Mouse (Mus musculus) testis, postnatal 14 days (tissue): Measurements from ENCODE around the gene Trim13.
"Not testable (repeated sequence)": the region's sequence is repeated elsewhere in the genome, so short reads cannot be mapped to it uniquely, and the experiment has no call there.

Source experiments
- DNase-seq: peaks from one replicate; pipeline ENCODE4 v3.0.0; 2021; ENCODE audit warnings: low spot score

Trim13 gene

DNA sequence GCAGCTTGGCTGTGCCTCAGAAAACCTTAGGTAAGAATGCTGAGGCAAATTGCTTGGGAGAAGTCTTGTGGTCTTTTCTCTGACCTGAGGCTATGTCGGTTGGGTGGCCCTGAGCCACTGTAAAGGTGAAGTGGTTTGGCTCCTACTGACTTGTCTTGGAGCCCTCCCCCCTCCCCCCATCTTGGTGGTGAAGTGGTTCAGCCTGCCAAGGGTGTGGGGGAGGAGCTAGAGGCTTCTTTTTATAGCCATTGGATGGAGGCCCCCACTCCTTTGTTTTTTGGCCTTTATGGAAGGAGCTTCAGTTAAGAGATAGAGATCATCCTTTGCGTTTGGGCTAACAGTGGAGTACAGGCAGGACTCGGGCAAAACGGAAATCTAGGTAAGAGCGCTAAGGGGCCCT is at the start of gene Trim13:
Trim13 (plus strand) TSS at position 280 of the 400 bp plus-strand sequence.
- peak; percentile 25 for DNase-seq

DNA sequence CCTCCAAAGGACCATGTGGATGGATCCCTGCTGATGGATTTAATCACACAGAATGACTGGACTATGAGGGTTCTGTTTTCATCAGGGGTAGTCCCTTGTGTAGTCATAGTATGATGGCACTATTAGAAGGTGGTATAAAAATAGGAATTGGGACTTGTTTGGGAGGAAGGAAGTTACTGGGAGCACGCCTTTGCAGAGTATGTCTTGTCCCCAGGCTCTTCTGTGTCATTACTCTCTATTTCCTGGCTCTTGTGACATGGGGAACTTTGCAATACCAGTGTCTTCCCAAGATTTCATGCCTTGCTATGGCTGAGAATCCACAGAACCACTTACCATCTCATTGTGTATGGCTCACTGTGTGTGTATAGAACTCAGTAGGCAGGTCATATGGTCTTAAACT is 49.4 kb upstream of the Trim13 start:
- no peak for DNase-seq

- DNase-seq = no peak
Observed at GRCm38 (mm10) chr14:61555931-61556288, 42.1 kb upstream of the Trim13 start.

GRCm38 (mm10) chr14:61556289-61557147 is 41.5 kb upstream of the Trim13 start, which contains the start of gene Spryd7:
TSS of gene Spryd7 (minus strand) at chr14:61556886.
- DNase-seq = peak; percentile 99

DNA sequence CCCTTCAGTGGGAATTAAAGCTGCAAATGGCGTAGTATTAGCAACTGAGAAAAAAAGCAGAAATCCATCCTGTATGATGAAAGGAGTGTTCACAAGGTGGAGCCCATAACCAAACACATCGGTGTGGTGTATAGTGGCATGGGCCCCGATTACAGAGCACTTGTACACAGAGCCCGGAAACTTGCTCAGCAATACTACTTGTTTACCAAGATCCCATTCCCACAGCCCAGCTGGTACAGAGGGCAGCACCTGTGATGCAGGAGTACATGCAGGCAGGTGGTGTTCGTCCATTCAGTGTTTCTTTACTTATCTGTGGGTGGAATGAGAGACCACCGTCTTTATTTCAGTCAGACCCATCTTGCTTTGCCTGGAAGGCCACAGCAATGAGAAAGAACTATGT is 39.1 kb upstream of the Trim13 start:
- DNase-seq = no peak

GRCm38 (mm10) chr14:61559856-61560255 is 38.2 kb upstream of the Trim13 start:
- DNase-seq = no peak

DNA sequence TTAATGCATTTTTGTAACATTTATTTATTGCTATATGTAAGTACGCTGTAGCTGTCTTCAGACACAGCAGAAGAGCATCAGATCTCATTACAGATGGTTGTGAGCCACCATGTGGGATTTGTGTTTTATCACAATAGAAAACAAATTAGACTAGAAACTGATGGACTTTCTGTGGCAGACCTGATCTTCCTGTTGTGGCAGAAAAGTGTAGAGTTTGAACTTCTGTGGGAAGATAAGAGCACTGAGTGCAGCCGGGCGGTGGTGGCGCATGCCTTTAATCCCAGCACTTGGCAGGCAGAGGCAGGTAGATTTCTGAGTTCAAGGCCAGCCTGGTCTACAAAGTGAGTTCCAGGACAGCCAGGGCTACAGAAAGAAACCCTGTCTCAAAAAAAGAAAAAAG is 31.8 kb upstream of the Trim13 start:
- not testable (repeated sequence) for DNase-seq

DNA sequence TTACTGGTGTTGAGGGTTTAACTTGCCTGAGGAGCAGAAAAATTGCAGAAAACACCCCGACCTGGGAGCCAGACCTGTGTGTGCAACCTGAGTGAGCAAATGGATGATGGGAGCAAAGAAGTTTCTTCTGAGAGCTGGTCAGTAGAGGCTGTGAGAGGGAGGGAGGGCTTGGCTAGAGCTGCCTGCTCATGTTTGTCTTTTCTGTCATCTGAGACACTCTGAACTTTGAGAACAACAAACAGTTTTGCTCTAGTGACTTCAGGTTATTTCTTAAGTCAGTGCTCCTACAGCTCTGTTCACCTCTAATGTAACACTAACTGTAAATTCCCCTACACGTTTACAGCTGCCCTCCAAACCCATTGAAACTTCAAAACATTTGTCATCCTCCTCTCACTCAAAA is 28.7 kb upstream of the Trim13 start:
- DNase-seq = no peak

DNA sequence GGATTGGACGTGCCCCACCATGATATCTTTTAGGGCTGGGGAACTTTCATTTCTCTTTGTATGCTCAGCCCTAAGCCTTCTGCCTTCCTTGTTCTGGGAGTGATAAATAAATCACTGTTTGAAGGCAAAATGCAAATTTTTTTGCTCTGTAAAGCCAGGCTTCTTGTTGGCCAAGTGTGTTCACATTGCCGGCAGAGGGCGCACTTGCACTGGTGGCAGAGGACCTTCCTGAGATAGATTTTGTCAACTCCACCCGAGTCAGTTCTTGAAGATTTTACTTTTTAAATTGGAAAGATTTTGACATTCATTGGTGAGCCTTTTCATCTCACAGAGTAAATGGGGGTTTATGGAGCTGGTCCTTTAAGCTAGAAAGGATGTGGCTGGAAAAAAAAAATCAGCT is 26.7 kb upstream of the Trim13 start:
- peak; percentile 67 for DNase-seq

DNA sequence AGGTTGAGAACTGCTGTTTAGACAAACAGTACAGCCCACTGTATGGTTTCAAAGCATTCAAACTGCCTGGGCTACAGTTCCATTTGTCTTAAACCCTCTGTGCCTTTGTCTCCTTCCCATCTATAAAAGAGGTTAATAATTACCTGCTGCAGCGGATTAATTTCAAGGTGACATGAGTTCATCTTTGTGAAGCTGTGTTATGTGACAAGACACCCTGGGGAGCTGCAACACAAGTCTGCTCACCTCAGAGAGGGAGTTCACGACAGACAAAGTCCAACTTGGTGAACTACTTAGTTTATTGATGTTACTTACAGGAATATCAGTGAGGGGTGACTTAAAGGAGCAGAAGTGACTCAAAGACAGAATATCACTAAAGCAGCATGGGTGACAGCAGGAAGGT is 25.9 kb upstream of the Trim13 start:
- no peak for DNase-seq

- peak; percentile 81 for DNase-seq
Observed at GRCm38 (mm10) chr14:61575066-61575465, 23.0 kb upstream of the Trim13 start.

DNA sequence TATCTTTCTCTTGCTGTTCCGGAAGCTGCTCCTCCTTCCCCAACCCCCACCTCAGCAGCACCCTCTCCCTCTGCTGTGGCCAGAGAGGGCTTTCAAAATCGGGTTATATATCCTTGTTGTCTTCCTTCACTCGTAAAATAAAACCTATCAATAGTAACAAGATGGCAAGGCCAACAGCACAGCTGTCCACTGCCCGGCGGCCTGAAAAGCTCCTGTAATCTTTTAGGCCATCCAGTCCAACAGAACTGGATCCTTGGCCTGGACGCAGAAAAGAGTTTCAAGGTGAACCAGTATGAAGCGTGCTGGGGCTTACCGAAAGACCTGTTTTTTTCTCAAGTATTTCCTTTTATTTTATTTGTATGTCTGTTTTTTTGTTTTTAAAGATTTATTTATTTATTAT is 22.1 kb upstream of the Trim13 start:
- DNase-seq = peak; percentile 24

- DNase-seq = no peak
Observed at GRCm38 (mm10) chr14:61589288-61590065, 8.6 kb upstream of the Trim13 start.

DNA sequence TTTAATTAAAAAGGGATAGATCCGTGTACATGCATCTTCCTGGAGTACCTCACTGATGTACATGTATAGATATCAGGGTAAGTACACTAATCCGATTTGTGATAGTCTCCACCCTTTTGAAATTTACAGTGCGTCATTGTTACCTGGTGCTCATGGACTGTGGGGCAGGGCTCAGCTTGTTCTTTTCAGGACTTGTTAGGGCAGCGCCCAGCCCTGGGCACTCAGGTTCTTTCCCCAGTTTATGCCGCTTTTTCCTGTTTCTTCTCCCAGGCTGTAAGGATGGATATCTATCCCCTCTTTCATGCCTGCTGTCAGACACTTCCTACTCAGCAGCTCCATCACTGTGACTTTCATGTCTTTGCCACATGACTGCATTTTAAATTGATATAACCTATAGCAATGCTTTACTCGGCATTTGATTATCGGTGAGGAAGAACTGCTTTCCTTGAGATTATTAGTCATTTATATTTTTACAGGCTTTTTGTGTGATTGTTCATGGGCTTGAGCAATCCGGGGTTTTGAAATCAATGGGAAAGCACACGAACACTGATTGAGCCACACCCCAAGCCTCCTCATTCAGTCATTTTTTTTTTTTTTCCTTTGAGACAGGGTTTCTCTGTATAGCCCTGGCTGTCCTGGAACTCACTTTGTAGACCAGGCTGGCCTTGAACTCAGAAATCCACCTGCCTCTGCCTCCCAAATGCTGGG is 1.2 kb upstream of the Trim13 start:
- no peak for DNase-seq

DNA sequence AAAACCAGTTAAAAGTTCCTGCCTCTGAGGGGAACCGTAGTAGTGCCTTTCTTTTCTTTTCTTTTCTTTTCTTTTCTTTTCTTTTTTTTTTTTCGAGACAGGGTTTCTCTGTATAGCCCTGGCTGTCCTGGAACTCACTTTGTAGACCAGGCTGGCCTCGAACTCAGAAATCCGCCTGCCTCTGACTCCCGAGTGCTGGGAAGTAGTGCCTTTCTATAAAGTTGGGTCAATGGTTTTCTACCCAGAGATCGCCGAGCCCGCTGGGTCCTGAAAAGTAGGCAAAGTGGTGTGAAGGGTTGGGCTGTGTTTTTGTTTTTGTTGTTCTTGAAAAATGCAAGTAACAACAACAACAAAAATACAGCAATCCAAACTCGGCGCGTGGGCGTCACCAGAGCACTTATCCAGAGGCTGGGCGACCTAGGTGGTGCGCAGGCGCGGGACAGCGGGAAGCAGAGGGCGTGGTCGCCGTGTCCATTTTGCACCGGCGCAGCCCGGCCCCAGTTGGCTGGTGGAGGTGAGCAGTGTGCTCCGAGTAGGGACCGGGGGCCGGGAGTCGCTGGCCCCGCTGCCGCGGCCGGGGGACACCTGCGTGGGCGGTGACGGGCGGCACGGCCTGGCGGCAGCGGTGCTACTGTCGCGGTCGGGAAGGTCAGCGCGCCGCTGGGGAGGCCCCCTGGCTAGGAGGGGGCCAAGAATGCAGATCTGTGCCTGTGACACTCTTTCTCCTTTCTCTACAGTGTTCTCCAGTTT is 1.2 kb downstream of the Trim13 start:
- peak; percentile 89 for DNase-seq

DNA sequence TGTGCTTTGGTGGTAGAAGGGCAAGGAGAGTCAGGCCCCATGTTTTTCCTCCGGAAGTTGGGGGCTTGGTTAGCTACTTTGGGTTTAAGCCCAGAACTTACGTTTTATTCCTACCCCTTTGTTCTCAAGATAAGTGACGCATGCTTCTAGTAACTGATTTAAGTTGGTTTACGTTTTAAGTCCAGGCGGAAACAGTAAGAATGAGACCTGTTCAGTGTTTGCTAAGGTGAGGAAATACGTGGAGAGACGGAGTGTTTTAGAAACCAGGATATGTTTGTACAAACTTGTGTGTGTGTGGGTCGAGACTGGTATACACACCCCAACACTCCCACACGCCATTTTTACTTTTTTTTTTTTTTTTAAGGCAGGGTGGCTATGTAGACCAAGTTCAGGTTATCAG is 3.3 kb downstream of the Trim13 start:
- no peak for DNase-seq

- no peak for DNase-seq
Observed at GRCm38 (mm10) chr14:61603069-61603755, 5.2 kb downstream of the Trim13 start.

GRCm38 (mm10) chr14:61604081-61604480 is 6.0 kb downstream of the Trim13 start:
- DNase-seq = no peak

GRCm38 (mm10) chr14:61606088-61606487 is 8.0 kb downstream of the Trim13 start:
- not testable (repeated sequence) for DNase-seq

DNA sequence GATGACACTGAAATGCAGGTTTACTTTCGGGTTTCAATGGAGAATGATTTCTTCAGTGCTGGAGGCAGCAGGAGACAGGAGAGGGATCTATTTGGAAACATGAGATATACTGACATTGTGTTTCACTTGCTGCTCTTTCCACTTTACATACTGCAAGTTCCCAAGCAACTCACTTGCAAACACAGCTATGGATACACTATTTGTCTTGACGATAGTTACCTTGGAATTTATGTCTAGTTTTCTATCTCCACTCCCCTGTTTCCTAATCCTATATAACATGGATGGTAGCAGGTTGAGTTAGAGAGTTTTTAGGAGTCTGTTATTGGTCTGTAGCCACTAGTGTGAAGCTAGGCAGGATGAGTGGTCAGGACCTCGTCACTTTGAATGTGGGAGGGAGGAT is 9.1 kb downstream of the Trim13 start, which contains the start of gene Kcnrg:
Kcnrg (plus strand) TSS at position 301 of the 400 bp plus-strand sequence.
- DNase-seq = no peak

GRCm38 (mm10) chr14:61611766-61612165 is 13.7 kb downstream of the Trim13 start:
- DNase-seq = no peak
